Mouse (Mus musculus): ENCODE data around the gene Atf7ip. TPM values are rescaled to one million over a fixed set of nuclear protein-coding genes. Genes with fewer than 3 reads are reported as not detected.

Atf7ip gene
- polyA plus RNA-seq, 1 experiment: not detected

- H3K4me1 ChIP-seq (ENCODE audit: control insufficient read depth, insufficient read depth, low read length): no peaks in the 10 kb centered on the region
- no peak for TF ChIP-seq POLR2A (IDR thresholded peaks at IDR 0.05; ENCODE audit: insufficient read depth, low read depth, low read length)
- no peak for TF ChIP-seq CTCF (IDR thresholded peaks at IDR 0.05; ENCODE audit: insufficient read depth, low read depth, low read length)
- 92% methylated on average over 13 of the region's 13 CpGs for WGBS
- no peak overlapping the region for H3K4me3 ChIP-seq (ENCODE audit: insufficient read depth, low read depth, low read length)
- no peak overlapping the region for H3K27ac ChIP-seq (ENCODE audit: insufficient read depth, low read depth, low read length)
Measured at GRCm38 (mm10) chr6:136631945-136632534, 126.1 kb downstream of the Atf7ip start.

- H3K4me1 ChIP-seq (ENCODE audit: control insufficient read depth, insufficient read depth, low read length): no peaks in the 10 kb centered on the region
- no peak overlapping the region for H3K4me3 ChIP-seq (ENCODE audit: insufficient read depth, low read depth, low read length)
- 94% methylated on average over 3 of the region's 3 CpGs for WGBS
- no peak overlapping the region for H3K27ac ChIP-seq (ENCODE audit: insufficient read depth, low read depth, low read length)
- TF ChIP-seq POLR2A (IDR thresholded peaks at IDR 0.05; ENCODE audit: insufficient read depth, low read depth, low read length) (no peak), CTCF (IDR thresholded peaks at IDR 0.05; ENCODE audit: insufficient read depth, low read depth, low read length) (no peak)
Measured at GRCm38 (mm10) chr6:136633154-136633553, 127.2 kb downstream of the Atf7ip start.

- no peaks in the 10 kb centered on the region for H3K4me1 ChIP-seq (ENCODE audit: control insufficient read depth, insufficient read depth, low read length)
- TF ChIP-seq POLR2A (IDR thresholded peaks at IDR 0.05; ENCODE audit: insufficient read depth, low read depth, low read length): no peak
- no peak for TF ChIP-seq CTCF (IDR thresholded peaks at IDR 0.05; ENCODE audit: insufficient read depth, low read depth, low read length)
- H3K4me3 ChIP-seq (ENCODE audit: insufficient read depth, low read depth, low read length): no peak overlapping the region
- H3K27ac ChIP-seq (ENCODE audit: insufficient read depth, low read depth, low read length): no peak overlapping the region
- WGBS: 78% methylated on average over 6 of the region's 6 CpGs
Measured at GRCm38 (mm10) chr6:136633719-136634118, 127.8 kb downstream of the Atf7ip start.

GRCm38 (mm10) chr6:136634982-136635381 is 129.0 kb downstream of the Atf7ip start:
- 72% methylated on average over 3 of the region's 3 CpGs for WGBS
- no peaks in the 10 kb centered on the region for H3K4me1 ChIP-seq (ENCODE audit: control insufficient read depth, insufficient read depth, low read length)
- TF ChIP-seq POLR2A (IDR thresholded peaks at IDR 0.05; ENCODE audit: insufficient read depth, low read depth, low read length) (no peak), CTCF (IDR thresholded peaks at IDR 0.05; ENCODE audit: insufficient read depth, low read depth, low read length) (no peak)
- no peak overlapping the region for H3K4me3 ChIP-seq (ENCODE audit: insufficient read depth, low read depth, low read length)
- no peak overlapping the region for H3K27ac ChIP-seq (ENCODE audit: insufficient read depth, low read depth, low read length)

- no peak overlapping the region for H3K27ac ChIP-seq (ENCODE audit: insufficient read depth, low read depth, low read length)
- TF ChIP-seq POLR2A (IDR thresholded peaks at IDR 0.05; ENCODE audit: insufficient read depth, low read depth, low read length) (no peak), CTCF (IDR thresholded peaks at IDR 0.05; ENCODE audit: insufficient read depth, low read depth, low read length) (no peak)
Measured at GRCm38 (mm10) chr6:136644171-136644570, 138.2 kb downstream of the Atf7ip start.

GRCm38 (mm10) chr6:136645754-136646153 is 139.8 kb downstream of the Atf7ip start:
- WGBS: 31% methylated on average over 9 of the region's 9 CpGs
- Histone ChIP-seq H3K4me3 (ENCODE audit: insufficient read depth, low read depth, low read length) (no peak overlapping the region), H3K27ac (ENCODE audit: insufficient read depth, low read depth, low read length) (no peak overlapping the region), H3K4me1 (ENCODE audit: control insufficient read depth, insufficient read depth, low read length) (peaks cover 5% of the 10 kb centered on the region)
- no peak for TF ChIP-seq CTCF (IDR thresholded peaks at IDR 0.05; ENCODE audit: insufficient read depth, low read depth, low read length)
- no peak for TF ChIP-seq POLR2A (IDR thresholded peaks at IDR 0.05; ENCODE audit: insufficient read depth, low read depth, low read length)

More at GRCm38 (mm10) chr6:136644171-136644570, 138.2 kb downstream of the Atf7ip start:
- WGBS: 91% methylated on average over 2 of the region's 2 CpGs
- Histone ChIP-seq H3K4me3 (ENCODE audit: insufficient read depth, low read depth, low read length) (no peak overlapping the region), H3K4me1 (ENCODE audit: control insufficient read depth, insufficient read depth, low read length) (peaks cover 5% of the 10 kb centered on the region)

GRCm38 (mm10) chr6:136646207-136646606 is 140.2 kb downstream of the Atf7ip start:
- H3K4me3 ChIP-seq (ENCODE audit: insufficient read depth, low read depth, low read length): no peak overlapping the region
- H3K4me1 ChIP-seq (ENCODE audit: control insufficient read depth, insufficient read depth, low read length): peaks cover 5% of the 10 kb centered on the region
- 14% methylated on average over 6 of the region's 6 CpGs for WGBS
- H3K27ac ChIP-seq (ENCODE audit: insufficient read depth, low read depth, low read length): no peak overlapping the region
- TF ChIP-seq POLR2A (IDR thresholded peaks at IDR 0.05; ENCODE audit: insufficient read depth, low read depth, low read length) (no peak), CTCF (IDR thresholded peaks at IDR 0.05; ENCODE audit: insufficient read depth, low read depth, low read length) (no peak)

GRCm38 (mm10) chr6:136647455-136647861 is 141.5 kb downstream of the Atf7ip start:
- WGBS: 83% methylated on average over 10 of the region's 10 CpGs
- H3K4me3 ChIP-seq (ENCODE audit: insufficient read depth, low read depth, low read length): no peak overlapping the region
- H3K27ac ChIP-seq (ENCODE audit: insufficient read depth, low read depth, low read length): no peak overlapping the region
- TF ChIP-seq CTCF (IDR thresholded peaks at IDR 0.05; ENCODE audit: insufficient read depth, low read depth, low read length) (no peak), POLR2A (IDR thresholded peaks at IDR 0.05; ENCODE audit: insufficient read depth, low read depth, low read length) (no peak)
- H3K4me1 ChIP-seq (ENCODE audit: control insufficient read depth, insufficient read depth, low read length): peaks cover 5% of the 10 kb centered on the region

GRCm38 (mm10) chr6:136650664-136651063 is 144.7 kb downstream of the Atf7ip start:
- H3K4me3 ChIP-seq (ENCODE audit: insufficient read depth, low read depth, low read length): no peak overlapping the region
- 85% methylated on average over 8 of the region's 8 CpGs for WGBS
- TF ChIP-seq POLR2A (IDR thresholded peaks at IDR 0.05; ENCODE audit: insufficient read depth, low read depth, low read length) (no peak), CTCF (IDR thresholded peaks at IDR 0.05; ENCODE audit: insufficient read depth, low read depth, low read length) (no peak)
- no peak overlapping the region for H3K27ac ChIP-seq (ENCODE audit: insufficient read depth, low read depth, low read length)
- H3K4me1 ChIP-seq (ENCODE audit: control insufficient read depth, insufficient read depth, low read length): peaks cover 5% of the 10 kb centered on the region
